Mouse (Mus musculus) thymus, postnatal 10 days (tissue): ENCODE results near the gene Ifit2.
"Not testable (repeated sequence)": the region's sequence is repeated elsewhere in the genome, so short reads cannot be mapped to it uniquely, and the experiment has no call there.

Source experiments
- DNase-seq, 2 experiments: peaks; one replicate each; pipeline ENCODE4 v3.0.0; 2021; ENCODE audit warnings: low spot score in 2 of 2

The Ifit2 gene

DNA sequence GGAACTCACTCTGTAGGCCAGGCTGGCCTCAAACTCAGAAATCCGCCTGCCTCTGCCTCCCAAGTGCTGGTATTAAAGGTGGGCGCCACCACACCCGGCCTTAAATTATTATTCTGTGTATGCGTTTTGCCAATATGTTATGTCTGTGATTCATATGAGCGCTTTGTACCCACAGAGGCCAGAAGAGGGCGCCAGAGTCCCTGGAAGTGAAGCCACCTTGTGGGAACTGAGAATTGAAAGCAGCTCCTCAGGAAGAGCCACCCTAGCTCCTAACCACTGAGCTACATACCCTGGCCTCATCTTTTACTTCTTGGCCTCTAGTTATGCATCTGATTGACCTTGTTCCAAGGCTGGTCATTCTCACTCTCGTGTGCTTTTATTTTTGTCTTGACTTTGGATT is 2.5 kb upstream of the Ifit2 start:
- DNase-seq, result peak; percentile 74 to 89

DNA sequence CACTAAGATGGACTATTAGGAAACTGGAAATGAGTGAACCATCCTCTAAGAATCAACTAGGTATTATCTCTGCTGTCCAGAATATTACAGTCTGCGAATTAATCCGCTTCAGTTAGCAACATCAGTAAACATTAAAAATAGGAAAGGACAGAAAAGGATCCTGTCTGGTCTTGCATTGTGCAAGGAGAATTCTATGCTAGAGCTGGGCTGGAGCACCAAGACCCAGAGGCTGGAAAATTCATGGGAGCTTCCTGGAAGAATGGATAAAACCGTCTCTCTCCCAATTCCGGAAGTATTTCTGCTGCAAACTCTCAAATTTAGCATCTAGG is 325 bp upstream of the Ifit2 start:
- no peak for DNase-seq

- DNase-seq, result peak in 1 of 2 experiments; percentile 28
Measured at GRCm38 (mm10) chr19:34551981-34552380, 1.5 kb downstream of the Ifit2 start.

DNA sequence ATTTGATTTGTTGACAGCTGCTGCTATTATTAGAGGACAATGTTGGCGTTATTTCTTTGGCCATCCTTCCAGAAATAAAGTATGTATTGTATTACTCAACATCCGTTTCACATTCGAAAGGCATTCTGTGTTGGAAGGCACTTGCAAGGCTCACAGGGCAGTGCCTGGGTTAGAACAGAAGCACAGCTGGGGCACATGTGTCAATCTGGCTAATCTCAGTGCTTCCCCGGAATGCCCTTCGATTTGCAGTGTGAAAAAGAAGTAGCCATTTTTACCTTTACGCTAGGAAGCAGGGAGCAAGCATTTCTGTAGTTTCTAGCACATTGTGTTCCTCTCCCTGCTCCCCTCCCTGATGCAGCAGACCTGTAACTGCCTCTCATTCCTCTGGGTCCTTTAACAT is 2.5 kb downstream of the Ifit2 start:
- DNase-seq, result no peak

- DNase-seq, result no peak
Measured at GRCm38 (mm10) chr19:34553522-34553921, 3.0 kb downstream of the Ifit2 start.

DNA sequence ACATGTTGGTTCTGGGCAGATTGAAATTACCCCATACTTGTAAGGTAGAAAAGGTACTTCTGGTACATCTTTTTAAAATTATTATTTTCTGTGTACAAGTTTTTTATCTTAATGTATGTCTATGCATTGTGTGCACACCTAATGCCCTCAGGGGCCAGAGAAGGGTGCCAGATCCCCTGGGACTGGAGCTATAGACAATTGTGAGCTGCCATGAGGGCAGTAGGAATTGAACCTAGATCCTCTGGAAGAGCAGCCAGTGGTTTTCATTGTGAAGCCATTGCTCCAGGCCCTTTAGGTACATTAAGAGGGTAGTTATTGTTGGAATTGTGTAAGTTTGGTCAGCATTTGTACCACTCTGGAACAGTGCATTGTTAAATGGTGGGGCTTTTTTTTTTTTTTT is 3.6 kb downstream of the Ifit2 start:
- no peak for DNase-seq

GRCm38 (mm10) chr19:34556621-34557020 is 6.1 kb downstream of the Ifit2 start:
- no peak for DNase-seq

DNA sequence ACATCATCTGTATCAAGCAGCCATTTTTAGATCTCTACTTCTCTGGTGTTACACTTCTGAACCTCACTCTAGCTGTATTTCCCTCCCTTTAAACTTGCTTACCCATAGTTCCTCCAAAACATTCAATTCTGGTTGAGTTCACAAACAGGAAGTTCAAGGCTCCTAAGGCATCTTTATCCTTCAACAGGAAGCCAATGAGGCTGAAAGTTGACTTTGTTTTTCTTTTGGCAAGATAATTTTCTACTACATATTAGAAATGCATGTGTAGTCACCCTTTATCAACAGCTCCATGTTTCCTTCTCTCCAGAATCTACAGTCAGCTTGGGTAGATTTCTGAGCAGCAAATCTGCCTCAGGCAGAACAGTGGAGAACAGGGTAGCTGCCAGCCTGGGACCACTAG is 12.1 kb downstream of the Ifit2 start:
- DNase-seq, result no peak

DNA sequence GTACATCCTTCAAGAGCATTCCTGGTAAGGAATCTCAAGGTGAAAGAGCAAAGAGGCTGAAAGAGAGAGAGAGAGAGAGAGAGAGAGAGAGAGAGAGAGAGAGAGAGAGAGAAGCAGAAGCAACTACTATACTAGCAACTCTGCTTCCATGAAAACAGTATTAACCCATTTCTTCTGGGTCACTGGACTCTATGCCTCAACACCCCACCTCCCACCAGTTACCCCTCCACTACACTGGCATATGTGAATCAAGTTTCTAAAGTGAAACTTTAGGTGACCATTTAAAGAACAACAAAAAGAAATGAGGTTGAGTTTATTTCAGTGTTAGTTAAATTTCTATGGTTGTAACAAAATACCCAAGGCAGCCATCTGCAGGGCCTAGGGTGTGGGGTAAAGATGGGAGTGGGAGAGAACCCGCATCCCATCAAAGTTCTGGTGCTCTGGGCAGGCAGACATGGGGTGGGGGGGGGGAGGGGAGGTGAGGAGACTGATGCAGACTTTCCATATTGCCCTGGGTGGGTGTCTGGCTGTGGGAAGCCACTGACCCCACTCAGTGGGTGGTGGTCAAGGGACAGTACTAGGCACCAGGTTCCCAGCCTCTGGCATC is 15.8 kb downstream of the Ifit2 start:
- no peak for DNase-seq

DNA sequence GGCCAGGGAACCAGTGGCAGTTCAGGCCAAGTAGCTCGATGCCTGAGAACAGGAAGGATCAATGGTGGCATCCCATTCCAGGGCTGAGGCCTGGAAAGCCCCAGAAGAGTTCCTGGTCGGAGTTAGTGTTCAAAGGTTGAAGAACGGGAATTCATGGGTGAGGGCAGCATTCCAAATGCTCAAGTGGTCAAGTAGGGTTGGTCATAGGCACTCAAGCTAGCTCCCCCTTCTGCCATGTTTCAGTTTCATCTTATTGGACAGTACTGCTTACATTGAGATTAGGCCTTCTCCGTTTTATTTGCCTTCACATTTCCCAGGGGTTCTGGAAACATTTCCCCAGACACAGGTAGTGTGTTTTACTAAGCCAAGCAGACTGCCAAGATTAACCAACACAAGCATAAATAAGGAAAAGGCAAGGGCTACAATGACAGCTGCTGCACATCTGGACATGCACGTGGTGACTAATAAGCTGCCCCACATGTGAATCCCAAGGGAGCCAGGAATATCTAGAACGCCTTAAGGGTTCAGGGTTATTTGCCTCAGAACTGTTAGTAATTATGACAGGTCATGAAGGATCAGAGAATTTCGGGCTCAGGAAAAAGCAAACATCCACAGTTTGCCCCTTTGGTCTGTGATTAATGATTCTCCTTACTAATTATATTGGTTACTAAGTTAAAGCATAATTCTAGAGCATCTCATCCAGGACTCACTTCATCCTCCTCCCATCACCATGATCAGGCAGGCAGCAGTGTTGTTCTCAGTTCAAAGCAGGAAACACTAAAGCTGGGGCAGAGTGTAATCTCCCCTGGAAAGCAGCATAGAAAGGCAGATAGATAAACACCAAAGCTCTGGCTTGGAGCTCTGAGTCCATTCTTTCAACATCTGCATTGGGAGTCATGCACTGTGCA is 18.7 kb downstream of the Ifit2 start:
- DNase-seq, result no peak

DNA sequence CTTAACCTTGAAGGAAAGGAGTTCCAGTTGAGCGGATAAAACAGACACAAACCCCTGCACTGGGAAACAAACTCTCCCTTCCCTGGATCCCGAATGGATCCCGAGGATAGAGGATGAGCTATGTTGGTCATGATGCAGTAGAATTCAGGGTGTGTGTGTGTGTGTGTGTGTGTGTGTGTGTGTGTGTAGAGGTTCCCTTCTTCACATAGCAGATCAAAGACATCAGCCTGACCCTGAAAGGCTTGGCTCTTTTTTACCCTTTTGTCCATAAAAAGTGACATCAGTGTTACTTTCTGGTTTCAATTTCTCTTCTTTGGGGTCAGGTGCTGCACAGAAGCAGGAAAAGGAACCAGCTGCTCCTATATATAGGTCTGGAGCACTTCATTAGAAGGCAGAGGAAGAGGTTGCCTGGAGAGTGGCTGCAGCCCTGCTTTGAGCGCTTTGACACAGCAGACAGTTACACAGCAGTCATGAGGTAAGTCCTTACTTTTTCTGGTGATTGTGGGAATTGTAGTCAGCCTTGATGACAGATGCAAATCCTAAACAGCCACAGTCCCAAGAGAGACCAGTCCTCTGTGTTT is 19.5 kb downstream of the Ifit2 start:
- DNase-seq, result no peak

GRCm38 (mm10) chr19:34571080-34571479 is 20.6 kb downstream of the Ifit2 start:
- DNase-seq, result no peak

GRCm38 (mm10) chr19:34573650-34574049 is 23.2 kb downstream of the Ifit2 start:
- DNase-seq, result no peak

- no peak for DNase-seq
Measured at GRCm38 (mm10) chr19:34577121-34577520, 26.6 kb downstream of the Ifit2 start.

DNA sequence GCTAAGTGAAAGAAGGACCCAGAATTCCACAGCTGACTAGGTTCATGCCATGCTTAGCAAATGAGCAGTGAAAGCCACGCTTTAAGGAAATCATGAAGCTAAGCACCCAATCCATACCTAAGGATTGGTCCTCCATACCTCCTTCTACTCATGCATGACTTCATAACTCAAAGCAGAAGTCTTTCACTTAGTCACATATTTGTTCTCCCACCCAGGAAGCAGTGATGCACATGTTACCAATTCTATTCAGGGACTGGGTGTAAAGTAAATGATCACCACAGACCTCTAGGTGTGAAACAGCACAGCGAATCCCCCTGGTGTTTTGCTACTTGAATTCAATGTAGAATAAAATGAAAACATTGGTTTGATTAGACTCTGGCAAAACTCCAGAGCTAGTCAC is 32.2 kb downstream of the Ifit2 start:
- DNase-seq, result not testable (repeated sequence)

DNA sequence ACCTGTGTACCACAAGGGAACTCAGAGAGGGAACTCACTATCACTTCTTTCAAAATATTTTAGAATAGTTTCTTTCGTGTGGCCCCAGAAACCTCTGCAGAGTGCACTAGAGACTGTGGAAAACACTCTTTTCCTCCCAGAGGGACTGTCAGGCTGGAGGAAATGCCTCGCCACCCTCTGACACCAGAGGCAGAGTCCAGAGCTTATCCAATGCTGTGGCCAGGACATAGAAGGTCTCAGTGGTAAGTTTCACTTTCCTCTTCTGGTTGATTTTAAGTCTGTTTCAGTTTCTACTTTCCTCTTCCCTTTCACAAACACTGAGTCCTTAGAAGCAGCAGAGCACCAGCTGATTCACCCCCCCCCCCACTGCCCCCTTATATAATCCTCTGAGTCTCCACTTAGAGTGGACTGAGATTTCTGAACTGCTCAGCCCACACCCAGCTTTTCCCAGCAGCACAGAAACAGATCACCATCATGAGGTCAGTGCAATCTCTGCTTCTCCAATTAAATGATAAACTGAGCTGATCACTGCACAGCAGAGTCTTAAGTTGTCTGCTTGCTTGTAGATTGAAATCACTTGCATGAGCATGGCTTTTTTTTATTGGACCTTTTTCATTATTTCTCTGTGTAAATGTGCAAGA is 32.8 kb downstream of the Ifit2 start, which contains the start of gene Ifit3:
Ifit3 (plus strand) TSS at position 406 of the 641 bp plus-strand sequence.
- not testable (repeated sequence) for DNase-seq

DNA sequence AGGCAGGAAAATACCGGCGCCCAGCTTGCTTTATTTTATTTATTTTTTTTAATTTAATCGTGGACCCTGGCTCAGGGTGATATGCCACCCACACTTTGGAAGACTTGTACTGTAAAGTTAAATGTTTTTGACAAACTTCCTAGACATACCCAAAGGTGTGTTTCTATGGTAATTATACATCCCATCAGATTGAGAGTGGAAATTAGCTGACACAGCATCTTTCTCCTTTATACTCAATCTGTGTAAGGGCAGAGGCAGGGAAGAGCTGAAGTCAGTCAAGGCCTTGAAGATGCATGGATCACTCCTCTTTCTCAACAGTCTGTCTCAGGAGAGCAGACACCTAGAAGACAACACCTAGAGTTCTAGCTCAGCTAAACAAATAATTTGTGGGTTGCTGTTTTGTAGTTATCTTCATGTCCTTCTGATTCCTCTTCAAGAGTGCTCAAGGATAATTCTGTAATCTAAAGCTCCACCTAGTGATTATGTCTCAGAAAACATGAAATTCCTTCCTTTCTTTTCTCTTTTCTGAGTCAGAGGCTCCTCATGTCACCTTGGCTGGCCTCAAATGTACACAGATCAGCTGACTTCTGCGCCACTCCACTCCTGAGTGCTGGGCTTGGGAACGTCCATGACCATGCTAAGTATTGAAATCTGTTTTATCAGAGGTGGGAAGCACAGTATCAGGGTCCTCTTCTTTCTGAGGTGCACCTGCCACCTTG is 35.4 kb downstream of the Ifit2 start:
- not testable (repeated sequence) for DNase-seq

GRCm38 (mm10) chr19:34587898-34588692 is 37.6 kb downstream of the Ifit2 start:
- DNase-seq, result not testable (repeated sequence)

DNA sequence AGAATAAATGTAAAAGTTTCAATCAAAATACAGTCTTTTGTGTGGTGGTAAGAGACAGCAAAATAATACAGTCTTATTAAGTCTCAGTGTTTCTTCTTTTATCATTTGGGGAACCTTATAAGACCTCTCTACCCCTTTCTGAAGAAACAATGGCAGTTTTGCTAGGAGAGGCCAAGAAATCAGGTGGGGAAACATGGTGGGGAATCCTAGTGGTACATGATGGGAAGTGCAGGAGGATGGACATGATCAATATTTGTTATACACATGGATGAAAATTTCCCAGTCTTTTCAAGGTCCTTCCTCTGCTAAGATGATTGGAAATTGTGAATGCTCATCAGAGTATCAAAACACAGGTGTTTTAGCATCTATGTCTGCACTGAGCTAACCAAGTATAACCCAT is 38.5 kb downstream of the Ifit2 start:
- no peak for DNase-seq

DNA sequence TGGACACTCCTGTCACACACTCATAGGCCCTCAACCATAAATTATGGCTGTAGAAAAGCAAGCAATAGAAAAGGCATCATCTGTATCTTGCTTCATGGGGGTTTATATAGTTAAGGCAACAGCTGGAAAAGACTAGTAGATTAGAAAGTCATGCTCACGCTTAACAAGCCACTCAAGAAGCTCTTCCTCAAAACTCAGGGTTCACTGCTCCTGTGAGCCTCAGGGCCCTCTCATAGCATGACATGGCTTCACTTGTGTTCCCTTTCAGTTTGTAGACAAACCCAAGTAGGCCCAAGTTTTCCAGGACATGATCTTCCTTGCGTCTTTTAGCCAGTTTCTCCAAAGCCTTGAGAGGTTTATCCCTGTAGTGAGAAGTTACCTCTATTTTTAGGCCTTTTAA is 43.0 kb downstream of the Ifit2 start:
- no peak for DNase-seq

DNA sequence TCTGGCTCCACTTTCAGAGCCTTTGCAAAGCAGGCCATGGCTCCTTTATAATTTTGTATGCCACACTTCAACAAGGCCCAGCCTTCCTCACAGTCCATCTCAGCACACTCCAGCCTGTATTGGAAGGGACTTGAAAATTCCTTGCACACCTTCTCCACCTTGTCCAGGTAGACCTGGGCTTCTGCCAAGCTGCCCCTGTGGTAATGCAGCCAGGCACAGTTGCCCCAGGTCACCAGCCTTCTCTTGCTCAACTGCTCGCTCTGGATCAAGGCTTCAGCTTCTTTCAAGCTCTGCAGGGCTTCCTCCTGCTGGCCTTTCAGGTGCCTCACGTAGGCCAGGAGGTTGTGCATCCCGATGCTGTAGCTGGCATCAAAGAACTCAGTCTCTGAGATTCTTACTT is 44.0 kb downstream of the Ifit2 start:
- DNase-seq, result not testable (repeated sequence)
